Mouse (Mus musculus) left cerebral cortex, adult 9 months (tissue): ENCODE measurements around the gene Hsd11b2.
A peak's percentile ranks its signal among the peaks of the same experiment; 100 is the strongest.

ENCODE experiments used
- DNase-seq, 2 experiments: peaks; one replicate each; pipeline ENCODE4 v3.0.0; 2022; ENCODE audit warnings: low spot score in 2 of 2

Gene Hsd11b2

GRCm38 (mm10) chr8:105518436-105519313 is at the start of gene Hsd11b2:
Hsd11b2 (plus strand) TSS chr8:105518755.
- no peak for DNase-seq

GRCm38 (mm10) chr8:105469041-105469695 is 49.4 kb upstream of the Hsd11b2 start:
- DNase-seq = peak in 1 of 2 experiments; percentile 65

DNA sequence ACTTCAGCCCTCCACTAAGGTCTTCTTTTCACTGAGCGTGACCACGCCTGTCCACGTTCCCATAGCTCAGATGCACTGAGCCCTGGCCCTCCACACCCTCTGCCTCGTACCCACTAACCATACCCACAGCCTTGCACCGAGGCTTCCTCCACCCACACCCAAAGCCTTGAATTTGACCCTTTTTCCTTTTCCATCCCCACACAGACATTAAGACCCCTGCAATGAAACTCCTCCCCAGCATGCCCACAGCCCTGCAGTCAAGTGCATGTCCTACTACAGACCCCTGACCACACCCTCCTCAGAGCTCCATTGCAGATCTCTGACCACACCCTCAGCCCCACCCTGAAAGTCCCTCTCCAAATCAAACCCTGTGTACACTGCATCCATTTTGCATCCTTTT is 48.7 kb upstream of the Hsd11b2 start:
- DNase-seq = no peak

GRCm38 (mm10) chr8:105470262-105470661 is 48.3 kb upstream of the Hsd11b2 start:
- DNase-seq = no peak

DNA sequence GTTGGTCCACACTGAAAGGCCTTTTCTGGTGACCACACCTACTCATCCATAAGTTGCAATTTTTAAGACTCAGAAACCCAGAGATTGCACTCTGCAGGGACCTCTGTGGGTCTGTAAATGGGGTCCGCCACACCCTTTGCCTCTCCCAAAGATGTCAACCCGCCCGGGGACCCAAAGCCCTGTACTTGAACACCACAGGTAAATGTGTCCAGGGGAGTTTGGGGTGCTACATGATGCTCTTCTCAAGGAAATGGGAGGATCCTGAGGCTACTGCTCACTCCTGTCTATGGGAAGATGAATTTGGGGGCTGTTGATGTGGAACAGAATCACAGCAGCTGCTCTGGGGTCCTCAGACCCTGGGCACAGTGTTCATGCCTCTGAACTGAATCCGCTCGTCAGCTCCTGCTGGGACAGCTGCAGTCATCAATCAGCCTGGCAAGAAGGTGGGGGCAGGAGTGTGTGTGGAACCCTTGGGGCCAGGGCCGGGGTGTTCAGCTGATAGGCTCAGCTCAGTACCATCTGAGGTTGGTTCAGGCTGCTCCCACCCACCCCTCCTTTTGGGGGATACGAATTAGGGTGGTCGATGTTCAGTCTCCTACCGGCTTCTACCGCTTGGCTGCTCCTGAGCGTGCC is 47.8 kb upstream of the Hsd11b2 start:
- no peak for DNase-seq

- DNase-seq = peak; percentile 74 to 87
These were observed 47.1 kb upstream of the Hsd11b2 start, which contains the start of gene Tppp3 for GRCm38 (mm10) chr8:105471314-105472015. Tppp3 (minus strand) TSS chr8:105471526.

DNA sequence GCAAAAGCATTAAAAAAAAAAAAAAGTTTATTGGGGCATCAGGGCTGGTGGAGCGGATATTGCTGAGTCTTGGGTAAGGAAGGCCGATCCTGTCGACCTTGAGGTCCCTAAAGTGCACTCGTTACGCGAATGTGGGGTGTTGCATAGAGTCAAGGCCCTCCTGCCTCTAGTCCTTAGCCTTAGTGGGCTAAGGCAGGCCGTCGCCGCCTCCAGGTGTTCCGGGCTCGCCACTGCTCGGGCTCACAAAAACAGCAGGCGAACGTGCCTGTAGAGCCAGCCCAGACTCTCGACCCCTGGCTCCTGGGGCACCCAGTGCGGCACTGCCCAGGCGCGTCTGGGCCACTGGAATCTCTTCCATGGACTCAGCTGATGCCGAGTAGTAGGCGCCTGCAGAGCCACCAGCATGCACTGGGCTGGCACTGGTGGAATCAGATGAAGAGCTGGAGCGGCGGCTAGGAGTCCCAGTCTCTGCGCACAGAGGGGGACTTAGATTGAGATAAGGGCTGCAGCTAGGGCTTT is 46.1 kb upstream of the Hsd11b2 start:
- peak in 1 of 2 experiments; percentile 8 for DNase-seq

- DNase-seq = no peak
These were observed 45.6 kb upstream of the Hsd11b2 start for GRCm38 (mm10) chr8:105472983-105473382.

GRCm38 (mm10) chr8:105473816-105474606 is 44.5 kb upstream of the Hsd11b2 start:
- DNase-seq = peak in 1 of 2 experiments; percentile 15

GRCm38 (mm10) chr8:105474680-105475079 is 43.9 kb upstream of the Hsd11b2 start:
- DNase-seq = no peak

DNA sequence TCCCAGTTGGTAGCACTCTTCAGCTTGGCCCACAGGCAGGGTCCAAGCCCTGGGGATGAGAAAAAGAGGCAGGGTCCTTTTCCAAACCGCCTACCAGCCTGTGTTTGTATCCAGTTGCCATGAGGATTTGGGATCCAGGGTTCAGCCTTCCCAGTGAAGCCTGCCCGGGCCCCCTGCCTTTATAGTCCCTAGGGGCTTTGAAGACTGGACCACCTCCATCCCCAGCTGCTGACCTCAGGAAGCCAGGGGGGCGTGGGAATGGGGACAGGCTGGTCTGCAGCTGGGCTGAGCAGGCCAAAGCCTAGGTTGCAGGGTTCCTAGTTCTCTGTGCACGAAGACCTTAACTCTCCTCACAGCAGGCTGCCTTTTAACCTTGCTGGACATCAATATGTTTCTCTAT is 43.3 kb upstream of the Hsd11b2 start:
- DNase-seq = no peak

- no peak for DNase-seq
These were observed 42.8 kb upstream of the Hsd11b2 start for GRCm38 (mm10) chr8:105475742-105476141.

GRCm38 (mm10) chr8:105476161-105476560 is 42.4 kb upstream of the Hsd11b2 start:
- no peak for DNase-seq

- DNase-seq = peak in 1 of 2 experiments; percentile 52
These were observed 41.7 kb upstream of the Hsd11b2 start for GRCm38 (mm10) chr8:105476628-105477413.

DNA sequence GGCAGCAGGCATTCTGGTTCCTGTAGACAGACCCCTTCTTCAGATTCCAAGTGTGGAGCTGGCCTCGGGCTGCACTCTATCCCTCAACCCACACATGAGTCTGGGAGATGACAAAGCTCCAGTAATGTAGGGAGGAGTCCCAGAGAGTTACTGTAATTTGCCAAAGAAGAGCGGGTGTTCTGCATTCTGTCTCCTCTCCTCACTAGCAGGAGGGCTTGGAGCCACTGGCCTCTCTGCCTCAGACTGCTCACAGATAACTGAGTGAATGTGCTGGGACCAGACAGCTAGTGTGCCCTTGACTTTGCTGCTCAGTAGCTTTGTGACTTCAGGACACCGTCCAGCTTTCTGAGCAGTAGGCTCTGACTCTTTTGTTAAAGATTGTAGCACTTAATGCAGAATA is 40.8 kb upstream of the Hsd11b2 start:
- no peak for DNase-seq

GRCm38 (mm10) chr8:105481013-105481412 is 37.5 kb upstream of the Hsd11b2 start:
- no peak for DNase-seq

DNA sequence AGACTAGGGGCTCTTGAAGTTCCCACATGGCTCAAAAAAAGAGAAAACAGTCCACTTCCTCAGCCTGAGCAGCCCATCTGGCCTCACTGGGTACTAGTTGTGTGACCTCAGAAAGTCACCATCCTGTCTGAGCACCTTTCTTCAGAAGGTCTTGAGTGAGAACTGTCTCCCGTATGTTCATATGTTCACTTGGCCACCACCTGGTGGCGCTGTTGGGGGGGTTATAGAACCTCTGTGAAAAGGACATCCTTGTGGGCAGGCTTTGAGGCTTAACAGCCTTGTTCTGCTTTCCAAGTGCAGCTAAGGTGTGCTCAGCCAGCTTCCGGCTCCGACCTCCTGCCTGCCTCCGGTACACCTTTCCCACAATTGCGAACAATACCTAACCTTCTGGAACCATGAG is 37.1 kb upstream of the Hsd11b2 start:
- DNase-seq = no peak

- DNase-seq = no peak
These were observed 36.4 kb upstream of the Hsd11b2 start for GRCm38 (mm10) chr8:105482123-105482522.

DNA sequence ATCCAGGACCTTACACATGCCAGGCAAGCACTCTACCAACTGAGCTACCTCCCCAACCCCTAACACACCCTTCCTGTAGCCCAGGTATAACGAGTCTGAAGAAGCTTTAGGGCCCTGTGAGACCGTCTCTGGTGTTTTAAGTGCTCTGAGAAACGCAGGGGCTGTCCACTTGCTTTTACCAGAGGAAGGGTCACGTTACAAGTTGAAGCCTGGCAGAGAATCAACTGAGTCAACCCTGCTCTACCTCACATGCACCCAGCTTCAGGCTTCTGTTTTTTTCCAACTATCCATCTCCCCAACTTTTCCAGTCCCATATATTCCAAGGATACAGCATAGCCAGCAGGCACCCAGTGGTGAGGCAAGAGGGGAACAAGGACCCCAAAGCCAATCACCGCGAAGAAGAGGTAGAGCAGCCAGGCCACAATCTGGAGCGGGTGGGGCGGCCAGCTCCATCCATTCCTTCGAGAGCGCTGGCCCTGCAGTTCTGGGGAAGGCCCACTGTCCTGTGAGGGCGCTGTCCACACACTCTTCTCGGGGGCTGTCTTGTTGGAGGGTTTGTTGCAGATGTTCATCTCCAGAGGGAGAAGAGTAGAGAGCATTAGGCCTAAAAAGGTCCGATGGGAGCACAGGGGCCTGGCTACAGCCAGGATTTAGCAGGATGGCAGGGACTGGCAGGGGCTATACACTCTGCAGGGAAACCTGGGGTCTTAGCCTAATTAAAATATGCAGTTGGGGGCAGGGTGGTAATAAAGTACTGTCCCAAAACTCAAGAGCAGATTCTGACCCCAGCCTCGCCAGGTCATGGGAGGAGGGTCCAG is 35.1 kb upstream of the Hsd11b2 start:
- no peak for DNase-seq
